Mouse (Mus musculus) gastrocnemius, postnatal 10 days (tissue): ENCODE results near the gene Apobr. TPM values are rescaled to one million over a fixed set of nuclear protein-coding genes. Genes with fewer than 3 reads are reported as not detected.

Source experiments
- DNase-seq: peaks from one replicate; pipeline ENCODE4 v3.0.0; 2021; ENCODE audit warnings: mixed read lengths
- total RNA-seq, 2 experiments: library from RNA; stranded (reverse); gene quantifications; 2 replicates each; pipeline ENCODE4 v1.2.3; 2021

Gene Apobr
- total RNA-seq, 2 experiments from 2014 or later, result 0.59 to 1.0 TPM

DNA sequence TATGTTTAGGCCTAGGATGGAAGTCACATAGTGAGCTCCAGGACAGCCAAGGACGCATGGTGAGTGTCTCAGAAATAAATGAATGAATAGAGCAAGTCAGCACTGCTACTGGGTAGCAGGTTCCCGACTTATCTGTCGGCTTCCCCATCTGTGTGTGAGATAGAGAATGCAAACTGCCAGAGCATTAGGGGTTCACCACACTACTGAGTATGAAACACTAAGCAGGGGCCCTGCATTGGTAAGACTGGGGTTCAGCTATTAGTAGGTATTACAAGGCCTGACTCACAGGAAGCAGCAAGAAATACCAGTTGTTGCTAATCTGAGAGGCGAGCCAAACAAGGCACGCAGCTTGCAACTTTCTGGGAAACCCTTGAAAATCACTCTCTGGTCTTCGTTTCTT lies 14.2 kb downstream of the Apobr start:
- DNase-seq, result no peak

DNA sequence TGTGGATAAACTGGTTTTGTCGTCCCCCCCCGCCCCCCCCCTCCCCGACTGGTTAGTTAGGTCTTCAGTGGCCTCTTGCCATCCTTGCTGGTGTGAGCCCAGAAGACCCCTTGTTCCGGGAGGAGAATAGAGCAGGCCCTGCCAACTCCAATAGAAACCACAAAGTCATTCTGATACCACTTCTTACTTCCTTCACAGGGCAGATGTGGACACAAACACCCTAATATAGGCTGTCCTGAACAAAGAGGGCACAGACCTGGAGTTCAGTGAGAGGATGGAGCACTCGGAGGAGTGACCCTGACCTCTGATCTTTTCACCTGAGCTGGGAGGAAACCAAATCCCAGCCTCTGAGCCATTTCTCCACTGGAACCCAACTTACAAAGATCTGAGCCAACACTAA lies 17.2 kb downstream of the Apobr start:
- no peak for DNase-seq

DNA sequence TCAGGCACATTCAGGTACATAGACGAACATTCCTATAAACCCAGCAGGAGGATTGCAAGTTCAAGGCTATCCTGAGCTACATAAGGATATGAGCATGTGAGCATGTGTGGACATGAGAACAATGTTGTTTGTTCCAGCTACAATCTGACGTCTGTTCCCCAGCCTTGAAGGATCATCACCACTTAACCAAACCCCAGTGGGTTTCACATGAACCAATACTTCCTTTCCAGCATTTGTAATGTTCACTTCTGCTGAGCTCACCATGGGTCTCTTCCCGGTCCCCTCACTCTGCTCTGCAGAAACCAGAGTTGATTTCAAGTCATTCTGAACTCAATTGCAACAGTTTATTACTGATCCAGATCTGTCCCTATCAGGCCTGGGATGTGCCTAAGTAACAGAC lies 17.9 kb downstream of the Apobr start:
- no peak for DNase-seq

DNA sequence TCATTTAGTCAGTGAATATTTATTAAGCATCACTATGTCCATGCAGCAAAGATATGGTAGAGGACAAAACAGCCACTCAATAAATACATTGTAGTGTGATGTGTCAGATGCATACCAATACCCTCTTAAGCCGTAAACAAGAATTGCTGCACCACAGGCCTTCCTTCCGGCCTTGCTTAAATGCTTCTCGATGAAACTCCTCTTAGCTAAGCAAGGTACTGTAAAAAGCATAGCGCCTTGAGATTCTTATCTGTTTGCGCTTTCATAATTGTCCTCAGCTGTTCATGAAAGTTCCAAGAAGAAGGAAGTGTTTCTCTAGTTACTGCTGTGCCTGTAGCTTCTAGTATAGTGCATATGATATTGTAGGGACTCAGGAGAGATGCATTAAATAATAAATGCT lies 21.9 kb downstream of the Apobr start:
- DNase-seq, result no peak

DNA sequence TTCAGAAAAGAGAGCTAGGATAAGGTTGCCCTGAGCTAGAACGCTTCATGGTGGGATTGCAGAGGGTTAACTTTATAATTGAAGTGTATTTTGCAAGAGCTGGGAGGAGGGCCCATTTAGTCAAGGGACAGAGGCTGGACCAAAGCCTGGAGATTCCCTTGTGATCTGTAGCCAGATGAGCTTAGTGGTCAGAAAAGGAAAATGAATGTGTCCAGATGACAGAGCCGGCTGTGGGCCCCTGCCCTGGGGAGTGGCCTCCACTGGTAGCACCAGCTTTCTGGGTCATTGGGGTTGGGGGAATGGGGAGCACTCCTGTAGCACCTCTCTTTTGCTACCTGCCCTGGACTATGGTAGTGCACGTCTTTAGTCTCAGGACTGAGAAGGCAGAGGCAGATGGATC lies 22.3 kb downstream of the Apobr start:
- peak; percentile 64 for DNase-seq

DNA sequence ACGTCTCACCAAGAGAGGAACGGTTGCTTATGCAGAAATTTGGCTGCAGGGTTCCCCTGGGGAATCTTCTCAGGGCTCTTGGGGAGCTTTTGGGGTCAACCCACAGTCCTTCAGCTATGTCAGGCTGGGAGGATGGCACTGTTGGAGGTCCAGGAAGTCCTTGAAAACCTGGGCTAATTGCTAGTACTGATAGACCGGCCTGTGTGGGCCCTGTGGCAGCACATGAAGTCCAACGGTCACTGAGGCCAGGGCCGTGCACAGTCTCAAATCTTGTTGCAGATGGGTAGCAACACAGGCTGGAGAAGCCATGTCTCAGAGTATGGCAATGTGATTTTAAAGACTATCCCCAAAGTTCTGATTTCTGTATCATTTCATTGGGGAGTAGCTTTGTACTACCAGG lies 23.1 kb downstream of the Apobr start:
- no peak for DNase-seq

DNA sequence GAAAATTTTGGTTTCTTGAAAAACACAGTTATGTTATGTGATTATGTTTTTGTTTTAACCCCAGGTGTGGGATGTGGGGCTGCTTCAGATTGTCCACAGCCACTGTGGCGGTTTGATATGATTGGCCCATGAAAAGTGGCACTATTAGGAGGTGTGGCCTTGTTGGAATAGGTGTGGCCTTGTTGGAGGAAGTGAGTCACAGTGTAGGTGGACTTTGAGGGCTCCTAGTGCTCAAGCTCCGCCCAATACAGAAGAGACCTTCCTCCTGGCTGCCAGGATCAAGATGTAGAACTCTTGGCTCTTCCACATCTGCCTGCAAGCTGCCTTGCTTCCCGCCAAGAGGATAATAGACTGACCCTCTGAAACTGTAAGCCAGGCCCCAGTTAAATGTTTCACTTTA lies 28.0 kb downstream of the Apobr start:
- no peak for DNase-seq

DNA sequence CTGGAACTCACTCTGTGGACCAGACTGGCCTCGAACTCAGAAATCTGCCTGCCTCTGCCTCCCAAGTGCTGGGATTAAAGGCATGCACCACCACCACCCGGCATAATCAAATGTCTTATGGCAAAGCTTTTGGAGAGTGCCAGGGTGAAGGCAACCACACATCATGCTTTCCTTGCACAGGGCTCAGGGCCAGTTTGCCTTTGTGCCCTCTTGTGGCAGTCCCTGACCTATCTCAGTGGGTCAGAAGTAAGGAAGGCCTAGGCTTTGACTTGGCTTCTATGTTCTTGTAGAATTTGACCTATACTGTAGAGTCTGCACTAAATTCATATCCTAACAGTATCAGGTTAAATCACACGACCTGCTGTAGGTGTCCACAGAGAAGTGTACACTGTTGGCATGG lies 32.0 kb downstream of the Apobr start:
- no peak for DNase-seq

DNA sequence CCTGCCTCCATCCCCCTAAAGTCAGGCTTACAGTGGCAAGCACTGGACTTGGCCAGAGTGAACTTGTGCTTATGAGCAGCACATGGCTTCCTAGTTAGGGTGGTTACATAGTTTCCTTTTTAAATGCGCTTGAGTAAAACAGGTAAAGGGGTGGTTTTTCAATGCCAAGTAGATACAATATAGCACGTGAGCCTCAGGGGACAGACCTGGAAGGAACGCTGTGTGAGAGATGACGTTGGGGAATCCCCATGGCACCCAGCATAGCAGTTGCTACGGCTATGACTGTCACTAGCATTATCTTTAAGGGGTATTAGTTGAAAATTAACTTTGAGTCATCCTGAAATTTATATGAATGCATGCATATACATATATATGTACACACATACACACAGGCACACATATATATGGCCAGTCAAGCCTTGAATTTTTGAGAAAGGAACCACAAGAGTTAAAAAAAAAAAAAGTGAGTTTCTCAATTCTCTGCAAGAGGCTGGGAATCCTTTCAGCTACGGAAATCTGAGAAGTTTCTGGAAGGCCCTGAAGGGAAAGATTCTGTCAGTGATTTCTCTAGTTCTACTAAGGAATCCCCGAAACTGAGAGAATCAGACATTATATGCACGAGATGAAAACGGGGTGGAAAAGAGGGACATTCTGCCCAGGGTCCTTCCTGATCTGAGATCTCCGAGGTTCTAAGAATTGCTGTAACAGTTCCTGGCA lies 35.0 kb downstream of the Apobr start:
- DNase-seq, result no peak

DNA sequence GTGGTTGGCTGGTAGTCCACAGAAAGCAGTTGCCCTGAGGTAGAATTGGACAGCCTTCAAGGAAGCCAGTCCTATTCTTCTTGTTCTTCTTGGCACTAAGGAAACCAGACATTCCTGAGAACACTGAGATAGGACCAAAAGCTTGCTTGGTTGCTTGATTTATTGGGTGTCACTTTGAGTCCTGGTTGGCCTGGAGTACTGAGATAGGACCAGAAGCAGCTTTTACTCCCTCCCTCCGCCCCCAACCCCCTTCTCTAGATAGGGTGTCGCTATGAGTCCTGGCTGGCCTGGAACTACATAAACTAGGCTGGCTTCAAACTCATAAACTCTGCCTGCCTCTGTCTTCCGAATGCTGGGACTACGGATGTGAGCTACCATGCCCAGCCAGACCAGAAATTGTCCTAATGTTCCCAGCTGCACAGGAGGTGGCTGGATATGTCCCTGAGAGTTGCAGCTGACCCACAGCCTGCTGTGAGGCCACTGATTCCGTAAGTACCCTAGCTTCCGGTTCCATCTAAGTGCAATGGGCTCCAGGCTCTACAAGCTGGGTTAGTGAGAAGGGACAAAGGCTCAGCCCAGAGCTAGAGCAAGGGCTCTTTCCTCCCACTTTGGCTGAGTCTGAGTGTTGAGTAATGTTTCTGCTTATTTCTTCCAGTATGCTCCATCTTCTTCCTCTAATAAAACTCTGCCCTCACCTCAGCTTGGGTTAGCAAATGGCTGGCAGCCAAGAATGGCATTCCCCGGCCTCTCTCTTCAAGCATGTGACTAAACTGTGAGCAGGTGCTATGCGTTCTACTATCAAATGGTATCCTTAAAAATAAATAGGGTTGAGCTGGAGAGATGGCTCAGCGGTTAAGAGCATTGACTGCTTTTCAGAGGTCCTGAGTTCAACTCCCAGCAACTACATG lies 37.0 kb downstream of the Apobr start:
- no peak for DNase-seq

DNA sequence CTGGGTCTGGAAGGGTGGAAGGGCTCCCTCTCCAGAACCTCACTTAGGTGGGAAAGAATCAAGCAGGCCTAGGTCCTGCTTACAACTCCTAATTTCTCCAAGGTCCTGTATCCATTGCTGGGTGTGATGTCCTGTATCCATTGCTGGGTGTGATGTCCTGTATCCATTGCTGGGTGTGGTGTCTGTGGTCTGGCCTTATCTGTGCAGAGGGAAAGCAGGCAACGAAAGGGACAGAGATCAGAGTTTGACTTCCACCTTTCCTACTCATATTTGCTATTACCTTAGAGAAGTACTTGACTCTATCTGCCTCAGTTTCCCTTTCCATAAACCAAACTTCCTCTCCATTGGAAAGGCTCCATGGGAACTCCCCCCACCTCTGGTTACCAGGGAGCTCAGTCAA lies 38.6 kb downstream of the Apobr start:
- DNase-seq, result no peak

DNA sequence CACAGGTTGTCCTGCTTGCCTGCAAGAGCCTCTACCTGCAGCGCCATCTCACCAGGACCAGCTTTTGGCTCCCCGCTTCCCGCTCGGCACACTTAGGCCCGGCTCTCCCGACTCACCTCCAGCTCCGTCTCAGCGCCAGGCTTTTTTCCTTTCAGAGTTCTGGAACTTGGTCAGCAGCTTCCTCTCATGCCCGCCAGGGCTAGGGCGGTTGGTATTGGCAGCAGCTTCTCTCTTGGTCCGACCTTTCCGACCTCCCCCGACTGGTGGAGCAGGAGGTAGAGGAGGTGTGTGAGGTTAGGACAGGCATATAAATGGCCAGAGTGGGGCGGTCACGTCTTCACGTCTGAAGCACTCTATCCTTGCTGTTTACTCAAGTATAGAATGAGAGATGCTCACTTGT lies 40.0 kb downstream of the Apobr start:
- no peak for DNase-seq

DNA sequence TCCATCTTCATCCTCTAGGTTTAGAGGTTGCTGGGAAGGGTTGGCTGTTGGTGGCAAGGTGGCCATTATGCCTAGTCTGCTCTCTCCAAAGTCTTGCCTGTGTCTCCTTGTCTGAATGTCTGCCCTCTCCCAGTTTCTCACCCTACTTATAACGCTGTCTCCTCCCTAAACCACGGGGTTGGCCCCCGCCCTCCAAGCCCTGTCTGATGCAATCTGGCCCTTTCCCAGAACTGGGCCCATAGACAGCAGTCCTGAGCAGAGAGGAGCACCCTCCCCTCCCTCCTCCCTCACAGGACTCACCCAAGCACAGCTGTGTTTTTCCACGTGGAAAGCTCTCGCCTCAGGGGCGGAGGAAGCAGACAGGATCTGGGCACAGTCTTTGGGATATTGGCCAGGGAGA lies 40.6 kb downstream of the Apobr start:
- peak; percentile 71 for DNase-seq

DNA sequence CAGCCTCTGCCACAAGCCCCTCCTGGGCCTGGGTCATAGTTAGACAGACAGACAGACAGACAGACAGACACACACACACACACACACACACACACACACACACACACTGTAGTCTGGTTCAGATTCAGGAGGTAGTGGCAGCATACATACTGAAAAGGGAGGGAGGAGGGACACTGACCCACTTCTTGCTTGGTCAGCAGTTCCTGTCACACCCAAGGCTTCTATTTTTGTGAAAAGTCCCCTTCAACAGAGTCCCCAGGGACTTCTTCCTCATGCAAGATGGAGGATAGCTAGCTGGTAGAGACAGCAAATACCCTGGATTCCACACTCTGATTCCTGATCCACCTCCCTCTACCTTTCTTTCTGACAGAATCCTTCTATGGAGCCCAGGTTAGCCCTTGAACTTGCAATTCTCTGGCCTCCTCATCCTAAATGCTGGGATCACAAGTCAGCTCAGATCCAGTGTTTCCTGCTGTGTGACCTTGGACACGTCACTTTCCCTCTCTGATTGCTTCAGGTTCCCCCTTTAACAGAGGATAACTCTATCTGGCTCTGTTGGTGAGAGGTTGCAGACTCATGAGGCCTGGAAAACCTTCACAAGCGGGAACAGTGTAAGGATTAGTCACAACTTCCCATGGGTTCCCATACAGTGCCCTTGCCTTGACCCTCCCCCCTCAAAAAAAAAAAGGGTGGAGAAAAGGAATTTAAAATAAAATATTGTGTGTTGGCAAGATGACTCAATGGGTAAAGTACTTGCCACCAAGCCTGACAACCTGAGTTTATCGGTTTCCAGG lies 41.3 kb downstream of the Apobr start:
- DNase-seq, result no peak

DNA sequence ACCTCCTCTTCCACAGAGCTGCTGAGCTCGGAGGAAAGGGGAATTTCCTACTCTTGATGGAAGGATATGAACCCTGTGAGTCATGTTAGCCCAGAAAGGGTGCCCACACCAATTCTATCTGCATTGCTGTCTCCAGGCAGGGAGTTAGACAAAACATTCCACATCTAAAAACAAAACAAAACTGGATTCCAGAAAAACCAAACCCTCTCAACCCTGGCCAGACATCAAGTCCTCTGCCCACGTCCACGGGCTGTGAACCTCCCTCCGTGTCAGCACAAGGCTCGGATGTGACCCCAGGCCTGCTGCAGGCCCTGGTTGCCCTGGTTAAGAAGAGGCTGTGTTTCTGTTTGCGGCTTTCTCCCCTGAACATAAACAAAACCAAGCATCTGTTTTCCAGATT lies 43.4 kb downstream of the Apobr start:
- DNase-seq, result no peak

DNA sequence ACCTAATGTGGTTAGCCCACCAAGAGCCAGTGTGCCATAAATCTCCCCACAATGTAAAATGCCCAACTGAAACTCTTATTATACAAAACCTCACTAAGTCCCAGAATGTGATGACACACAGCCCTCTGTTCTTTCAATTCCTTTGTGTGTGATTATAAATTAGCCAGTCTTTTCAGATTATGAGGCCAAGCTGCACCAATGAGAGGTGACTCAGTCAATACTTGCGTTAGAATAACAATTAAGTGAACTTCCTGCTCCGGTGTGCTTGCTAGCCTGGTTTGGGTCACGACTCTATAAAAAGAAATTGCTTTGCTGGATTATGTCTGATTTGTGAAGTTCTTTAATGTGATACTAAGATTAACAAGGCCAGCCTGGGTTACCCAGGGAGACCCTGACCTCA lies 45.2 kb downstream of the Apobr start:
- no peak for DNase-seq

DNA sequence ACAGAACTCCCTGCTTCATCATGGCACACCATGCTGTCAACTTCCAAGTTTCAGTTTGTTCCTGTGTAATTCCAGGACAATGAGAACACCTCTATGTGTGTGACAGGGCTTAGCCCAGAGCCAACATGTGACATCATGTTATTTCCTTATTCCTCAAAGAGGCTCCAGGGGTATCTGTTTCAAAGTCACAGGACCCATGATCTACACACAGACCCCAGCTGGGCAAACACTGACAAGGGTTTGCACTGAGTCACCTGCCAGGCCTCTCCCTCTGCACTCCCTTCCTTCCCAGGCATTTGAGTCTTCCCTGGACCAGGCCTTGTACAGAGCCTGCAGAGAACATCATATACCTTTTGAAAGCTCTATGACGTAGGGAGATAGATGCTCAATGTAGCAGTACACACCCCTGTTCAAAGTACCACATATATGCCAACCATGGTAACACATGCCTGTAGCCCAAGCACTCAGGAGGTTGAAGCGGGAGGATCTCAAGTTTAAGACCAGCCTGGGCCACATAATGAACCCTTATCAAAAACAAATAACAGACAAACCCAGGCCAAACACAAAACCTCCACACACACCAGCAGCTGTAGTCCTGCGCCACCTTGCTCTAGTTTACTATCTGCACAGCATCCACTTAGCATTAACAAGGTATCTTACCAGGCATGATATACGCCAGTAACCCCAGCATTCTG lies 46.2 kb downstream of the Apobr start, which contains the start of gene Nupr1:
Nupr1 (minus strand) TSS at position 38 of the 695 bp plus-strand sequence.
- DNase-seq, result no peak

DNA sequence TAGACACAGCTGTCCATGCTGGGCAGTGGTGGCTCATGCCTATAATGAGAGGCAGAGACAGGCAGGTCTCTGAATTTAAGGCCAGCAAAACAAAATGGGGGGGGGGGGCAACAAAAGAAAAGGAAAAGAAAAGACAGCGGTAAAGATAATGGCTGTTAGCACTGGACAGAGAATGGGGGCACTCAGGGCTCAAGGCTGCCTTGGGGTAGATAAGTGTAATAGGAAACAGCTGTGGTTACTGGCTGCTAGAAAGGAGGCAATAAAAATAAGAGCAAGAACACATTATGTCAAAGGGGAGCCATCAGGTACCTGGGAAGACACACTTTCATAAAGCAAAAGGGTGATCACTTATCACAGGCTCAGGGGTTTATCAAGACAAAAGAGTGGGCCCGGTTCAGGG lies 47.7 kb downstream of the Apobr start:
- DNase-seq, result no peak

DNA sequence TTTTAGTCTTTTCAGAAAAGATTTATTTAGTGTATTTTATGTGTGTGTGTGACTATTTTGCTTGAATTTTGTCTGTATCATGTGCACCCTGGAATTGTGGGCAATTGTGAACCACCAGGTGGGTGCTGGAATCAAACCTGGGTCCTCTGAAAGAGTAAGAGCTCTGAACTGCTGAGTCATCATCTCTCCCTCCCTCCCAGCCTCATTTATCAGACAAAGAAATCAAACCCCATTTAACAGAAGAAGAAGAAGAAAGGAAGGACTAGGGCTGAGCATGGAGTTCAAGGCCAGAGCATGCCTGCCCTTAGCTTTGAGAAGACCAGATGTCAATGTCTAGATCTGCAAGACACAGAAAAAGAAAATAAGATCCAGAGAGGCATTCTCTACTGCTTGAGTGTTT lies 50.6 kb downstream of the Apobr start:
- no peak for DNase-seq

DNA sequence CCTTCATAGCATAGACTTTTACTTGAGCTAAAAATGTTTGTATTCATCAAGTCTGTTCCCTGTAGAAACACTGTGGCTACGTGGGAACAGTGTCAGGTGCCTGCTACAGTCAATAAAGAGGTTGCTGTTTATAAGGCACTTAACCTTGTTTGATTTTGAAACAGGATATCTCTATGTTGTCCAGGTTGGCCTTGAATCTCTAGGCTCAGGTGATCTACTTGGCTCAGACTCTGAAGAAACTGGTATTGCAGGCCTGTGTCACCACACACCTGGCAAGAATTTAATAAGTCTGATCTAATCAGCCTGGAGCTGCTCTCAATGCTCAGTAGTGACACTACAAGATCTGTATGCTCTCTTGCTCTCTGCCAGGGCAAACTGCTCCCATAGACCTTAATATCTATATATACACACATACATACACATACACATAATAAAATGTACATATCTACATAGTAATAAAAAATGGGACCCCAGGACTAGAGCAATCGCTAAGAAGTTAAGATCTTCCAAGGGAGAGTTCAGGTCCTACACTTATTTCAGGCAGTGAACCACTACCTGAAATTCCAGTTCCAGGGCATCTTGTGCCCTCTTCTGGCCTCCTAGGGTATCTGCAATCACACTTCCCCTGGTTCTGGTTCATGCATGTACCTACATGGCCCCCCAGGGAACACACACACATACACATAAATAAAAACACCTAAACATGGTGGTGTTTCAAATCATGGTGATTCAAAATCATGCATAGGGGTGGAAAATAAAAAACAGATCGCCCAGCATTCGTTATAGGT lies 52.2 kb downstream of the Apobr start:
- DNase-seq, result no peak
